Mouse (Mus musculus) CD4-positive, CD25-positive, alpha-beta regulatory T cell, adult 2 months (primary cell): ENCODE data around the gene Ndufs6.
A peak's percentile ranks its signal among the peaks of the same experiment; 100 is the strongest.

Experiments
- DNase-seq: peaks from one replicate; pipeline ENCODE4 v3.0.0-alpha.2; 2012; ENCODE audit warnings: low read depth, low spot score

The Ndufs6 gene

DNA sequence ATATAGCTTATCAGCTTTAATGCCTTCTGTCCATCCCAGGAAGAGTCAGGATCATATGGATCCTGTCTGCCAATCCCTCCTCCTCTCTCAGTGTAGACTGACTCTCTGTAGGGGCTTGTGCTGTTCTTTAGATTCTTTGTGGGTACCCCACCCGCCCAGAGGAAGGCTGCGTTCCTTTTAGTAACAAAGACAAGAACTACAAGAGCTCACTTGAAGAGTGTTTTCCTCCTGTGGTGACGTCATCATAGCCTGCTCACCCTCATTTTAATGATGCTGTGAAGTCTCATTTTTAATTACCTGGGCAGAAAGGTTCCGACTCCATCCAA lies 22.3 kb downstream of the Ndufs6 start:
- no peak for DNase-seq

DNA sequence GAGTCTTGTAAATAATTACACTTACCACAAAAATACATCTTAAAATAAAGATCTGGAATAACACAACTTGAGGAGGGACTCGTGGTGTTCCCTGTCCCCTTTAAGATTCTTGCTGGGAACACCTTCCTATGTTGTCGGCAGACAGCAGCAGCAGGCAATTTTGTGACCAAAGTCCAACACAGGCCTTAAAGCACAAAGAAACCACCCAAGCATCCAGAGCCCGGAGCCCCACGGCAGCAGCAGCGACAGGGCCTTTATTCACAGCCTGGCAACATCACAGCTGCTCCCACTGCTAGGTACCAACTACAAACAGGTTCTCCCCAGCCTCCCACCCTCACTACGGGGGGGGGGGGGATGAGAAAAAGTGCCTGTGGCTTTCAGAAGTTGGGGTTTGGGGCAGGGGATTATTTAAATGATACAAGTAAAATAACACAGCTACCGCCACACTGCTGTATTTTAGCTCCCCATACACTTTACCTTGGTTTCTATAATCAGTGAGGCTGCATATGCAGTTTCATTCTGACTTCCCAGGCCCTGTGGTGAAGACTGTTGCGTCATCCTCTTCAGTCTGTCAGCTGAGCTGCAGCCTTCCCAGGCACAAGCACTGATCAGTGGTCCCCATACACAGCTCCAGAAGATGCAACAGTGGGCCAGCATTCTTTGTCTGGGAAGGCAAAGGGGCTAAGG lies 22.8 kb downstream of the Ndufs6 start:
- DNase-seq: peak; percentile 31

DNA sequence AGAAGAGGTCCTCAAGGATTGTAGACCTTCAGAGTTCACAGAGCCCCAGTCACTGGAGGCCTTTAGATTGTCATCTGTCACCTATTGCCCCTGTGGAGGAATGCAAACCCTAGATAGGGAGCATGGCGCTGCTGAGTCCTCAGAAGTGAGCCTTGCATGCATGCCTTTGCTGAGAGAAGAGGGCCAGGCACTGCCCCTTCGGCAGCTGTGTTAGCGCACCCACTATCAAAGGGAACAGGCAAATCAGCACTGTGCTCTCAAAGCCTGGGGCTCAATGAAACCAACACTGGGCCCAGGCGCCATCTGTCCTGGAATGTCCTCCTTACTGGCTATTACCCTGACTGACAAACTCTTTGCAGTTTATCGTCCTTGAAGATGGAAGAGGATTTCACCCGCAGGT lies 23.6 kb downstream of the Ndufs6 start:
- DNase-seq: no peak

DNA sequence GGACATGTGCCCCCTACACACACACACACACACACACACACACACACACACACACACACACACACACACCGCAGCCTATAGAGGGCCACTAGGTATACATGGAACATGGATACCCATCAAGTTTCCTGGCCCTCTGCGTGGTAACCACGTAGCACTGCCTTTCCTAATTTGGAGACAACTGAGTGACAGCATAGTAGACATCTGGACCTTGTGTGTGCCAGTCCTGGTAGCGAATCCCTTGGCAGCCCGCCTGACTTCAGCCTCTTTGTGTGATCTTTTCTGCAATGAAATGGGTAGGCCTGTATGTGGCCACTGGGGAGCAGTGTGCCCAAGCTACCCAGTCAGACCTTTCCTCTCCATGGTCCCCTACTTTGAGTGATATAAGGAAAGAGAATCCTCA lies 29.0 kb downstream of the Ndufs6 start:
- DNase-seq: no peak

DNA sequence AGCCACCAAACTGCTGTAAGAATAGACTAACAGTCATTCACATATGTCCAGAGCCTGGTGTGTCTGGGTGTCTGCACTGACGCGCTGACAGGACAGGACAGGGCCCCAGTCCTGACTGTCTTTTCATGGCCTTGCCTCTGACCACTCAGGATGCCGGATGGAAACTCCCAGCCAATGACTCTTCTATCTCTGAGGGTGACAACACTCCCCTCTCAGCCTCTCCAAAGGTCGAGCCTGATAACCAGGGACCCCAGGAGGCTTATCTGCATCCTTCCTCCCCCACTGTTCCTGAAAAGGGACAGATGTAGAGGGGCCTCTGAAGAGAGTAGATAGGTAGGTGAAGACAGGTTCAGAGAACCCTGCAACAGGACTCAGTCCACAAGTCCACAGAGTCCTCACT lies 29.6 kb downstream of the Ndufs6 start:
- no peak for DNase-seq

DNA sequence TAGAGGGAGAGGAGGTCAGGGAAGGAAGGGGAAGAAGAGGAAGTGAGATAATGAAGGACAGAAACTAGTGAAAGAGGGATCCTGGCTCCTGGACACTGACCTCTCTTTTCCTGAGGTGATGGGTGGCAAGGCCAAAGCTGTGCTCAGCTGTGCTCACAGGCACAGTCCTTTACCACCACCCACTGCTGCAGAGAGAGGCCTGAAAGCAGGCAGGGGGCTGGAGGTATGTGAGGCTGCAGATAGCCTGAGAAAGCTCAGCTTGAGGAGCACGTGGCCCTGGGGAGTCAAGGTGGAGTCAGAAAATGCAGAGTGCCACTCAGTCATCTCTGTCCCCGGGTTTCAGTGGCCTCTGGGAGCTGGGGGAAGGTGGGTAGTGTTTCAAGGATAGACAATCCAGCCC lies 37.2 kb downstream of the Ndufs6 start:
- DNase-seq: no peak

DNA sequence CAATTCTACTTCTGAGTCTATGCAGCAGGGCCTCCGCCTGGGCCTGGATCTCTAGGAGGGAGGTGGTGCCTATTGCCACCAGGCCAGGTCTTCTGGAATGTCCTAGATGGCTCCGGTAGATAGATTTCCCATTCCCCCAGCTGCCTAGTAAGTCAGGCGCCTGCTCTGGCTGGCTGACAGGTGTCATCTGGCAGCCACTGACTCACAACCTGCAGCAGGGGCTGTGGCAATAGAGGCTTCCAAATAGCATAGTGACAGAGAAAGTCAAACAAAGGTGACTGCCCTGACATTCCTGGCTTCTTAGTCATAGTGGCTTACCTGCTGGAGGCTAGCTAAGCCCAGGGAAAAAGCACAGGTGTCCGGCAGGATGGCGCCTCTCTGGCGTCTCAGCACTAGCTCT lies 38.1 kb downstream of the Ndufs6 start:
- no peak for DNase-seq

DNA sequence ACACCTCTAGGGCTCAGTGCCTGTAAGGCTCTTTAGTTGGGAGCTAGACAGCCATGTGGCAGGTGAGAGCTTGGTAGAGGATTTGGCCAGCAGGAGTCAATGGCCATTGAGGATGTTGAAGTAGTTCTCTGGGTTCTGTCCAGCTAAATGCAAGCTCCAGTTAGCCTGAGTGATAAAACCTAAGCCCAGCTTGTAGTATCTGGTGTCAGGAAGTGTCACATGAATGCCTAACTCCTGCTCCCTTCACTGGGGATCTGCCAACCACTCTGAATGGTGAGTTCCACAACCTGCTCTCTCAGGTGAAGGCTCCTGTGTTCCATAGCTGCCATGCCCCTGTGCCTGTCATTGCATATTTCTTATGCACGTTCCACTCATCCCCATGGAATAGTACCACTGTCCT lies 44.8 kb downstream of the Ndufs6 start:
- no peak for DNase-seq

DNA sequence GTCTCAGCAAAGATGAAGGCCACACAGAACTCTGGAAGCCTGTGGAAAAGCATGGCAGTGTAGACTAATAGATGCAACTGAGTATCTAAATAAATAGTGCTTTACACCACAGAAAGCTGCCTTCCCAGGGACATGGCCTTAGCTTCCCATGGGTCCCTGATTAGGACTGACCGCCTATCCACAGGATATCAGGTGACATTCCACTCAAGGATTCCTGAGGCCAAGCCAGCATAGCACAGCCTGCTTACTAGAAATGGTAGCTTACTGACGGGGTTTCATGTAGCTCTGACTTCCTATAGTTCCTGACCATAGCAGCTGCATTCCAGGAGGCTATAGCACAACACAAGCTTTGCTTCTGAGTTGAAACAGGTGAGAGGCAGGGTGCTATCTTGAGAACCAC lies 45.9 kb downstream of the Ndufs6 start:
- no peak for DNase-seq

DNA sequence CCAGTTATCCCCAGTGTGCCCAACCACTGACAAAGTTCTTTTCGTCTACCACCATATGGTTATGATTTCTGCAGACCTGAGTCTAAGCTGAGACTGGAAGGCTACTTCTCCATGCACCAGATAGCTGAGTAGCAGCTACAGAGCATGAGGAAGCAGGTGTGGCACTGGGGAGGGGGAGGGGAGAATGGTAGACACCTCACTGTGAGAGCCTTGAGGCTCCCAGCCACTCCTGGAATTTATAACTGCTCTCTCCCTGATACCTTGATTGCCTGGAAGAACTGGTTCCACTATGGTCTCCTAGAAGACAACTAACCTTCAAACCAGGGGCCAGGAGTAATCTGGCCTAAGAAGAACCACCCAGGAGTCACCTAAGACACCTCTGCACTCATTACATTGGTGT lies 49.1 kb downstream of the Ndufs6 start:
- no peak for DNase-seq

DNA sequence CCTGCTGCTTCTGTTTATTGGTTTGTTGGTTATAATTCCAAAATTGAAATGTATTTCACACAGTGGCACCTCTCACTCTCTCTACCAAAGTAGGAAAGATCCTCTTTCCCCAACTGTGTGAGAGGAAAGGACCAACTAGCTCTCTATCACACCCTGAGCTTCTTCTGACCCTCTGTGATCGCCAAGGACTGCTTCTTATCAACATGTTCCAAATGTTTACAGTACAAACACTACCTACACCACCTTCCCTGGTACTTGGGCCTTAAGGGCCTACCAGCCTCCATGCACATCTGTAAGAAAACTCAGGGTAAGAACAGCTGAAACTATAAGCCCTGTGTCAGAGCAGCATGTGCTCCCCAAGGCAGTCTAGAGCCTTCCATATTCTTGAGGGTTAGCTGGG lies 50.5 kb downstream of the Ndufs6 start:
- DNase-seq: no peak

DNA sequence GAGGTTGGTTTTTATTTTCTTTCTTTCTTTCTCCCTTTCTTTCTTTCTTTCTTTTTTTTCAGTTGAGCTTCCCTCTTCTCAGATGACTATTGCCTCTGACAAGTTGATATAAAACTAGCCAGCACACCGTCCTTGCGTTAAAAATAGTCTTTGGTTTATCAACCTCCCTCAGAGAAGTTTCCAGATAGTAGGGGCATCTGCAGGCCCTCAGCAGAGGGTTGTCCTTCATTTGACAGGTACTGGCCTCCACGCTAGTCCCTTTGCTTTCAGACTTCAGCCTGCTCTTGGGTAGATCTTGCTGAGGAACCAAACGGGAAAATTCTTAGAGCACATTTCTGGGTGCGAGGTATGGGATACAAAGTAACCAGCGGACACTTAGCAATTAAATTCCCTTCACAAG lies 51.0 kb downstream of the Ndufs6 start:
- no peak for DNase-seq

DNA sequence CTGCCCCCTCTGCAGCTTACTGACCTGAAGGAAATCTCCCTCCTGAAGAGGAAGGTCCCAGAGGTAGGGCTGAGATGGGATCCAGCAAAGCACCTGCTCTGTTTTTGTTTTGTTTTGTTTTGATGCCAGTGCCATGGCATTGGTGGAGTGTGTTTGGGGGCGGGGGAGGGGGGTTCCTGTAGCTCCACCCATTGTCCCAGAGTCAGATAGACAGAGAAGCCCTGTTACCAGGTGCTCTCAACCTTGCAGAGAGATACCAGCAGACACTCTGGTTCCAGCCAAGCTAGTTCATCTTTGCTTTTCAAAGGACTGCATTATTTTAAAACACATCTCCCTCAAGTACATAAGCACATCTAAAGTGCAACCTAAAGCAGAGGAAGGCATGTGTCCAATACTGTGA lies 54.8 kb downstream of the Ndufs6 start:
- DNase-seq: no peak

DNA sequence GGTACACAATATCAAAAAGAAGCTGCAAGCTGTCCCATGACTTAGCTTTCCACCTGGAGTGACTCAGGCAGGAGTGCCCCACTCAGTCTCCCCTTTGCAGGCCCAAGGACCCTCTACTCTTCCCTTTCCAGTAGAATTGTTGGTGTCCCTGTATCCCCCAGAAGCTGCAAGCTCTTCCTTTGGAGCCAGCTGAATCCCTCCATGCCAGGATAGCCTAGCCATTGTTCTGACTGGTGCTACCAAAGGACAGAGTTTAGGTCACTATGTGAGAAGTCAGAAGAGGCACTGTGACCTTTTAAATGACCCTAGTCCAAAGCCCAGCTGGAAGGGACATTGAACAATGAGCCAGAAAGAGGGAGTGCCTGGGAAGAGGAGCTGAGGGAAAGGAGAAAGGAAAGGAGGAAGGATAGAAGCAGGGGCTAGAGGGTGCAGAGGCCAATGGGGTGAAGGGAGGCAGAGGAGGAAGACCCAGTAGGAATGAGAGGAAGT lies 55.5 kb downstream of the Ndufs6 start:
- no peak for DNase-seq

DNA sequence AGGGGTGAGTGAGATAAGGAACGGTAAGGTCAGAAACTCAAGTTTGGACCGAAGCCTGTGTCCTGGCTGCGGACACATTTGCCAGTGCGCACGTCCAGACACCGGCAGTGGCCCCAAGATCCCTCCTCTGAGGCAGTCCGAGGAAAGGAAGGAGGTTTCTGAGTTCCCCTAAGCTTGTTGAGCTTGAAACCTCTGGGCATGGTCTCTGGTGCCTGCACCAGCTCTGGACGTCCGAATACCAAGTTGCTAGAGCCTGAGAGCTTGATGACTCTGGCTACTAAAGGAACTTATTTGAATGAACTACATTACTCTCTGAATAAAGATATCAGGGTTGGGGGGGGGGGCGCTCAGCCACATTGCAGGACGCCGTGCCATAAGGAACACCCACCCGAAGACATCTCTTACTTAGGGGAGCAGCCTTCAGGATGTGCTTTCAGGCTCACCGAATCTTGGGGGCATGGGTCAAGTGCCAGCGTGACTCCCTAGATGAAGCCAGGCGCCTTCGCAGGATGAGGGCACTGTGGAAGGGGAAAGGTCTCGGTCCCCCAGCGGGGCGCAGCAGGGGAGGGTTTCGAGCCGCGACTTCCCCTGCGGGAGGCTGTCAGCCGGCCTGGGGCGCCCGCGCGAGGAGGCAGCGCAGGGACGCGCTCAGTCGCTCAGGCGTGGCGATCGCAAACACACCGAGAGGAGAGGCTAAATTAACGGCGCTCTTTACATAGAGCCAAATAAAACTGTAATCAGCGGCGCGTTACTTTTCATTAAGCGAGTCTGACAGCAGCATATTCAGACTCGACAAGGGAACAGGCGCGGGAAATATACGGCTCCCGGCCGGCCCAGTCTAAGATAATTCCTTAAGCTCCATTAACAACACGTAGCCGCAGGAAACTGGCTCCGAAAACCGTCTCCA lies 56.8 kb downstream of the Ndufs6 start:
- DNase-seq: no peak

DNA sequence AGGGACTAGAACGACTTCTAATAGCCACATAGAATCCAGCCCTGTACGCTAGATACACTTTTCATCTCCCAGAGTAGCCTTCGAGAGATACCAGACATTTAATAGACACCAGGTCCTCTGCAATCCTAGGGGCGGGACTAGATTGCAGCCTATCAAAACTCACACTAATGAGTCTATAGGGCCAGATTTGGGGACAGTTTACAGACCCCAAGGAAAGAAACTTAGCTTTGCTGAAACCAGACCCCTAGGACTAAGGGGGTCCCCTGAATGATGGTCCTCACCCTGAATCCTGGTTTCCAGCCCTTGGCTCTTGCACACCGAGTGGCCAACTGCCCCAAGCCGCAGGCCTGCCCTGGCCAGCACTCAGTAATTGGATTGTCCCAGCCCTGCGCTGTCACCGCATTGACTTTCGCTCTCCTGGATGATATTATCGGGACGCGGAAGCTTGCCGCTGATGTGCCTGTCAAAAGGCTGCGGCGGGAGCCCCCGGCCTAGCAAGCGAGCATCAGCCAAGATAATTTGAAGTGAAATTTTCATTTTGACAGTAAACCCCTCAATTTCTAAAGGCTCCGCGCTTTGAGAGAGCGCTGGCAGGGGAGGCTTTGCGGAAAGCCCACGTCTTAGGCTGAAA lies 57.8 kb downstream of the Ndufs6 start:
- no peak for DNase-seq

DNA sequence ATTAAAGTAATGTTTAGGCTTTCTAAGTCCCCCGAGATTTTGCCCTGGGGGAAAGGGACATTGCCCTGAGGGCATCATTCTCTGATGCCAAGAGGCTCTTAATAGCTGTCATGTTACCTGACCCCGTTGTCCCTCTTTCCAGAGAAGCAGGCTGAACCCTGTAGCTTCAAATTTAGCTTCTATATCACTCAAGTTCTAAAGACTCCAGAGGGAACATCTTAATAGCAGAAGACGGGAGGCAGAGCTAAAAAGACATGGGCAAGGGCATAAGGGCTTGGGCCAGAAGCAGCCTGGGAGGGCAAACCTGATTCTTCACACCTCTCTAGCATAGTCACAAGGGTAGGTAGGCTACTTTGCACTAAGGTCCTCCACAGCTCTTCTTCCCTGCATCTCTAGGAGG lies 58.5 kb downstream of the Ndufs6 start:
- no peak for DNase-seq
